Mouse (Mus musculus): ENCODE results near the gene Igsf23.
"Not testable (repeated sequence)": the region's sequence is repeated elsewhere in the genome, so short reads cannot be mapped to it uniquely, and the experiment has no call there.

The Igsf23 gene

GRCm38 (mm10) chr7:19950589-19950988 lies at the start of gene Igsf23:
Igsf23 (minus strand) TSS chr7:19950756.
- no peak for DNase-seq (ENCODE audit: low spot score in 2 of 2)

DNA sequence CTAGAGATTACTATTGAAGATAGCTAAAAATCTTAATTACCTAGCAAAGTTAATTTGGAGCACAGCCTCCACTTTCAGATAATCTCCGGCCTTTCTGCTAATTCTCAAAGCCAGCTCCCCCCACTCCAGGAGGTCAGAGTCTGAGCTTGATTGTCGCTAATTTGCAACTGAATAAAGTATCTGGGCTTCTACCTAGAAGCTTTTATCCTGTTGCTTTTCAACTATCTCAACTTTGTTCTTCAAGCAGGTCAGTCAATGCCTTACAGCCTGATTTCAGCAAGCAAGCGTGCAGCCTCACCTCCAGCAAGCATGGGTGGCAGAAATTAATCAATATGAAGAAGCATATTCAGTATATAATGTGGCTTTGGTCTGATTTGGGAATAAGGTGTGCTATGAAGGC lies 46.2 kb upstream of the Igsf23 start:
- not testable (repeated sequence) for DNase-seq (ENCODE audit: low spot score in 2 of 2)

GRCm38 (mm10) chr7:19991165-19991564 lies 40.6 kb upstream of the Igsf23 start, which contains the start of gene Nlrp9b:
Nlrp9b (plus strand) TSS chr7:19991465.
- DNase-seq (ENCODE audit: low spot score in 2 of 2) = not testable (repeated sequence)

GRCm38 (mm10) chr7:19971516-19971915 lies 21.0 kb upstream of the Igsf23 start:
- DNase-seq (ENCODE audit: low spot score in 2 of 2) = peak in 1 of 2 experiments; percentile 3

- DNase-seq (ENCODE audit: low spot score in 2 of 2) = peak in 1 of 2 experiments; percentile 4
Observed at GRCm38 (mm10) chr7:19970196-19970595, 19.6 kb upstream of the Igsf23 start.

DNA sequence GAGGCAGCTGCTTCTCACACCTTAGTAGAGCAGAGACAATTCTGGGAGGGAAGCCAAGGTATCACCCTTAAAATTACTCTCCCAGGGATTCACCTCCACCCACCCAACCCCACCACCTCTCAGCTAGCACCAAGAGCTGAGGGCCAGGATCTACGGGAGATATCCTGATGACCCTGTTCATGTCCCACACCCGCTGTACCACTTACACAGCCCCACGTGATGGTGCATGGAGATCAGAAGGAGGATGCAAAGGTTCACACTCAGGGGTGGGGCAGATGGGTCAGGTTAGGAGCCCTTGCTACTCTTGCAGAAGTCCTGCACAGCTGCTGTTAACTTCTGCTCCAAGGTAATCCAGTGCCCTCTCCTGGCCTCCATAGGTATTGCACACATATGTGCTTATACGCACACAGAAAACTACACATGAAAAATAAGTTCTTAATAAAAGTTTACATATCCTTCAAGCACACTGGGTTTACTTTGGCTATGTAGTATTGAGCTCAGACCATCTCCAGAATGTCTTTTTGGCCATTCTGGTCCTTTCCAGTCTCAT lies 19.1 kb upstream of the Igsf23 start:
- peak in 1 of 2 experiments; percentile 10 for DNase-seq (ENCODE audit: low spot score in 2 of 2)

DNA sequence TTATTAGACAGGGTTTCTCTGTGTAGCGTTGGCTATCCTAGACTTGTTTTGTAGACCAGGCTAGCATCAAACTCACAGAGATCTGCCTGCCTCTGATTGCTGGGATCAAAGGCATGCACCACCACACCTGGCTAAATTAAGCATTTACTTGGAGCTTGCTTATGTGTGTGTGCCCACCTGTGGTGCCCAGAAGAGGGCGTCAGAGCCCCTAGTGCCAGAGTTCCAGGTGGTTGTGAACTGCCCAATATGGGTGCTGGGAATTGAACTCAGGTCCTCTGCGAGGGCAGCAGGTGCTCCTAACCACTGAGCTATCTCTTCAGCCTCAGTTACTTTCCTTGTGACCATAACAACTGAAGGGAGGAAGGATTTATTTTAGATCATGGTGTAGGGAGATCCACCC lies 18.6 kb upstream of the Igsf23 start:
- DNase-seq (ENCODE audit: low spot score in 2 of 2) = peak in 1 of 2 experiments; percentile 4

- DNase-seq (ENCODE audit: low spot score in 2 of 2) = no peak
Observed at GRCm38 (mm10) chr7:19964985-19965579, 14.5 kb upstream of the Igsf23 start, which contains the start of gene Ceacam20. Ceacam20 (plus strand) TSS chr7:19965412.

GRCm38 (mm10) chr7:19962423-19962822 lies 11.9 kb upstream of the Igsf23 start:
- DNase-seq (ENCODE audit: low spot score in 2 of 2) = no peak

GRCm38 (mm10) chr7:19956341-19956781 lies 5.8 kb upstream of the Igsf23 start:
- peak; percentile 72 to 87 for DNase-seq (ENCODE audit: low spot score in 2 of 2)

DNA sequence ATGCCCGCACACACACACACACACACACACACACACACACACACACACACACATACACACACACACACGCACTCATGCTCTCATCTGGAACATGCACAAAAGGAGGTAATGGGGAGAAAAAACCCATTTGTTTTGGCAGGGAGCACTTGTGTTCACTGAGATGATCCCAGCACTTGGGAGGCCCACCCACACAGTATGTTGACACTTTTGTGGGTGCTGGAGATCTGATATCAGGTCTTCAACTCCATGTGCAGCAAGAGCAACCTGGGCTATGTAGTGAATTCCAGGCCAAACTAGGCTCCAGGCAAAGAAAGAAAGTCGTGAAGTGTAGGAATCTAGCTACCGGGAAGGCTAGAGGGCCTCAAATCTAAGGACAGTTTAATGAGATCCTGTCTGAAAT lies 5.3 kb upstream of the Igsf23 start:
- no peak for DNase-seq (ENCODE audit: low spot score in 2 of 2)

DNA sequence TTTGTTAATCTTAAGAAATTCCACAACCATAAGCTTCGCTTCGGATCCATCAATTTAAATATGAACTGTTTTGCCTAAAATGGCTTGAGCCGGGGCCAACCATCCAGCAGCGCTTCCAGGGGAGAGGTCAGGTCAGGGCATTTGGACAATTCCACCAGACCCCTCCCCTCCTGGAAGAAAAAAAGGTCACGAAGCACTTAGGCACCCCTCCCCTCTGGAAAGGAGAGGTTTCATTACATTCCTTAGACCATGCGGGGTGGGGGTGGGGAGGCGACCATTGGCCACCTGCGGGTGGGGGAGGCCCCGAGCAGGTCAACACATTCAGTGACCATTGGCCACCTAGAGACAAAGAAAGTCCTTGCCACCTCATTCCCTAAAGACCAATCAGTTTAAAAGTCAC lies 2.5 kb upstream of the Igsf23 start:
- no peak for DNase-seq (ENCODE audit: low spot score in 2 of 2)

DNA sequence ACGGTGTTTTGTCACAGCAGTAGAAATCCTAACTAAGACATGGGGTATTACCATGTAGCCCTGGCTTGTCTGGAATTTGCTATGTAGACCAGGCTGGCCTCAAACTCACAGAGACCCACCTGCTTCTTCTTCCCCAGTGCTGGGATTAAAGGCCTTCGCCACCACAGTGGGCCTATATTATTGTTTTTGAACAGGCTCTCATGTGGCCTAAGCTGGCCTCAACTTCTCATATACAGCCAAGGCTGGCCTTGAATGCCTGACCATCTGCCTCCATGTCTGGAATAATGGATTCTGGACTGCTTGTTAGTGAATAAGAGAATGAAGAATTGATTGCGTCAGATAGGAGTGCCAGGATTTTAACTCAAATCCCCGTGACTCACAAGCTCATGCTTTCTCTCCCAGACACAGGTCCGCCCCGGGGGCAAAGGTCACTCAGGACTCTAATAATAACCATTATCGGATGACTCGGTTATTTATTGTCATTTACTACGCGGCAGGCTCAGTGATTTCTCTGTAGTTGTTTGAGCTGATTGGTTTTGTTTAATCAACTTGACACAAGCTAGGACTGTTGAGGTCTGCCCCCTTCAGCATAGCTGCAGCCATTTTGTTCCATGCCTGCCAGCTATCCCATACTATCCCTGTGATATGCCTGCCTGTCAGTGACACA lies 1.9 kb upstream of the Igsf23 start:
- no peak for DNase-seq (ENCODE audit: low spot score in 2 of 2)

DNA sequence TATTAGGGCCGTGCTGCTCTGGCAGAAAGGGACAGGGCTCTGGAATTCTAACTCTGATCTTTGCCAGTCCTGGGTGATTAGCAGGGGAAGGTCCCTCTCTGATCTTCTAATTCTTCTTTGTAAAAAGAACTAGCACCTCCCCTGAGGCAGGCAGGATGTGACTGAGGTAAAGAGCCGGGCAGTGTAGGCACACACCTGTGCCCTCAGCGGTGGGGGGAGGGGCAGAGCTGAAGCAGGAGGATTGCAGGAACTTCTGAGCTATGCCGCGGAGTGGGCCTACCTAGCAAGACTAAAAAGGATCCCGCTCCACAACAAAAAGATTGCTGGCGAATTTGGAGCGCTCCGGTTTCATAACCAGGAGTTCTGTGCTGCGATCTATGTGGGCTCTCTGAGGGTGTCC lies 560 bp downstream of the Igsf23 start:
- peak in 1 of 2 experiments; percentile 40 for DNase-seq (ENCODE audit: low spot score in 2 of 2)

- no peak for DNase-seq (ENCODE audit: low spot score in 2 of 2)
Observed at GRCm38 (mm10) chr7:19948956-19949355, 1.6 kb downstream of the Igsf23 start.

DNA sequence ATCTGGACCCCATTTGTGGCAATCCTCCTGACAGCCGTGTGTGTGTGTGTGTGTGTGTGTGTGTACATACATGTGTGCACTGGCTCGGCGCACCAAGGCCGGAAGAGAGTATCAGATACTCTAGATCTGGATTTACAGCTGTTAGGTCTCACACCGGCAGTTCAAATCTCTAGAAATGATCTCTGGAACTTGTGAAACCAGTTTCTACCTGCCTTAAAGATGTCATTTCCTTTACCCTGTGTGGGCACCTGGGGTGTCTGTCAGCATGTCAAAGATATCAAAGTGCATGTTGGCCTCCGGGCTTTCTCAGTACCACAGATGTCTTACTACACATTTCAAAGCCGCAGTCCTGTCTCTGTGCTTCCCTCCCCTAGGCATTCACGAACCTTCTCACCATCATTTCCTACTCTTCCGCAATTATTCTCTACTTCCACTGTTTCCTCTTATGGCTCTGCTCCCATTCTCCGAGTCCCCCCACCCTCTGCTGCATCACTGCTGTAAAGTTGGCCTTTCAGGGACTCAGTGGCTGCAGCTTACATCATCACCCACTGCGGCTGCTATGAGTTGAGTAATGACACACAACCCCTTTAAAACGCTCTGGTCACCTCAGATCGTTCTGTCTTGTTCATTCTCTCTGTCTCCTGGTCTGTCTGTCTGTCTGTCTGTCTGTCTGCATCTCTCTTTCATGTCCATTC lies 4.6 kb downstream of the Igsf23 start:
- no peak for DNase-seq (ENCODE audit: low spot score in 2 of 2)

DNA sequence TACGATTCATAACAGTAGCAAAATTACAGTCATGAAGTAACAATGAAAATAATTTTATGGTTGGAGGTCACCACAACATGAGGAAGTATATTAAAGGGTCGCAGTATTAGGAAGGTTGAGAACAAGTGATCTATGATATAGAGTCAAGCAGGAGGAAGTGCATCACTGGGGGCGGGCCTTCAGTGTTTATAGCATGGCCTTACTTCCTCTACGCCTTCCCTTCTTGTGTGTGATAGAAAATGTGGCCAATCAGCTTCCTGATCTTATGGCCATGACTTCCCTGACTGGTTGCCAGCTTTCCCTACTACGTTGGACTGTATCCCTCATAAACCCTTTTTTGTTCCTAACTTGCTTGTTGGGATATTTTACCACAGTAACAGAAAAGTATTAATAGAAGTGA lies 5.4 kb downstream of the Igsf23 start:
- DNase-seq (ENCODE audit: low spot score in 2 of 2) = no peak

DNA sequence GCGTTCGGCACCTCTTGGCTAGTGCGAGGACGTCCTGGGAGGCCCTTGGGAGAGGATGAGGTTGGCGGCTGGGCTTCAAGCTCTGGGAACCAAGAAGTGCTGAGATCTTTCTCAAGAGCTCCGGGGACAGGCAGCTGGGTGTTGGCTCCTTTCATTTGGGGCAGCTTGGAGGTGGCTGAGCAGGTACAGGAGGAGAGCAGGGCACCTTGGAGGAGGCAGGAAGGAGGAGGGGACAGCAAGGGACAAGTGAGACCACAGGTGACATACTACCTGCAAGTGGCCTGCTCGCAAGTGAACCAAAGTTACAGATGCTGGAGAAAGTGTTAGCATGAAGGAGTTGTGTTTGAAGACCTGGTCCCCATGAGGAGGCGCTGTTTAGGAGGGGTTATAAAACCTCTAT lies 5.8 kb downstream of the Igsf23 start:
- DNase-seq (ENCODE audit: low spot score in 2 of 2) = no peak

GRCm38 (mm10) chr7:19940256-19940655 lies 10.3 kb downstream of the Igsf23 start:
- DNase-seq (ENCODE audit: low spot score in 2 of 2) = no peak

GRCm38 (mm10) chr7:19939555-19940235 lies 10.9 kb downstream of the Igsf23 start:
- peak in 1 of 2 experiments; percentile 51 for DNase-seq (ENCODE audit: low spot score in 2 of 2)

- DNase-seq (ENCODE audit: low spot score in 2 of 2) = no peak
Observed at GRCm38 (mm10) chr7:19937229-19937821, 13.2 kb downstream of the Igsf23 start.

All from spleen, postnatal 10 days (tissue).